Mouse (Mus musculus) heart, embryonic 10.5 days (tissue): ENCODE measurements around the gene Dennd5a. TPM values are rescaled to one million over a fixed set of nuclear protein-coding genes. Genes with fewer than 3 reads are reported as not detected.
"Not testable (repeated sequence)": the region's sequence is repeated elsewhere in the genome, so short reads cannot be mapped to it uniquely, and the experiment has no call there.

Experiments used
- DNase-seq: peaks from one replicate; pipeline ENCODE4 v3.0.0-alpha.2; 2017; ENCODE audit warnings: low spot score
- H3K27ac ChIP-seq: fragments of 300-500 bp; sonication (generic); 2 replicates; pipeline ENCODE4 v1.5.1; 2016; ENCODE audit warnings: mild to moderate bottlenecking
- H3K27me3 ChIP-seq: fragments of 300-500 bp; sonication (generic); 2 replicates; pipeline ENCODE4 v1.6.1; 2016; ENCODE audit warnings: mild to moderate bottlenecking; ENCODE audit not compliant: poor library complexity, insufficient read depth, severe bottlenecking
- H3K36me3 ChIP-seq: fragments of 300-500 bp; sonication (generic); 2 replicates; pipeline ENCODE4 v1.6.1; 2016; ENCODE audit warnings: mild to moderate bottlenecking, moderate library complexity
- H3K4me1 ChIP-seq: fragments of 300-500 bp; sonication (generic); 2 replicates; pipeline ENCODE4 v1.6.1; 2016; ENCODE audit warnings: mild to moderate bottlenecking
- H3K4me3 ChIP-seq: fragments of 300-500 bp; sonication (generic); 2 replicates; pipeline ENCODE4 v1.5.1; 2016; ENCODE audit warnings: mild to moderate bottlenecking, moderate library complexity
- H3K9me3 ChIP-seq: fragments of 300-500 bp; sonication (generic); 2 replicates; pipeline ENCODE4 v1.6.1; 2016; ENCODE audit warnings: mild to moderate bottlenecking, moderate library complexity
- WGBS: fragments of 180-500 bp; shearing (Covaris S2); methylation state at CpG from one replicate; pipeline ENCODE4 v1.1.7; 2016; 5-methylcytosine and 5-hydroxymethylcytosine counted together
- polyA plus RNA-seq: library from polyadenylated mRNA; unstranded; fragments of >200 nt; fragmentation: Nextera tagmentation; extraction: Ambion mirVana; gene quantifications from 2 replicates; pipeline ENCODE4 v1.2.1, GENCODE M21; 2016

Dennd5a gene
- 27.7 and 28.4 TPM in 2 replicates for polyA plus RNA-seq

DNA sequence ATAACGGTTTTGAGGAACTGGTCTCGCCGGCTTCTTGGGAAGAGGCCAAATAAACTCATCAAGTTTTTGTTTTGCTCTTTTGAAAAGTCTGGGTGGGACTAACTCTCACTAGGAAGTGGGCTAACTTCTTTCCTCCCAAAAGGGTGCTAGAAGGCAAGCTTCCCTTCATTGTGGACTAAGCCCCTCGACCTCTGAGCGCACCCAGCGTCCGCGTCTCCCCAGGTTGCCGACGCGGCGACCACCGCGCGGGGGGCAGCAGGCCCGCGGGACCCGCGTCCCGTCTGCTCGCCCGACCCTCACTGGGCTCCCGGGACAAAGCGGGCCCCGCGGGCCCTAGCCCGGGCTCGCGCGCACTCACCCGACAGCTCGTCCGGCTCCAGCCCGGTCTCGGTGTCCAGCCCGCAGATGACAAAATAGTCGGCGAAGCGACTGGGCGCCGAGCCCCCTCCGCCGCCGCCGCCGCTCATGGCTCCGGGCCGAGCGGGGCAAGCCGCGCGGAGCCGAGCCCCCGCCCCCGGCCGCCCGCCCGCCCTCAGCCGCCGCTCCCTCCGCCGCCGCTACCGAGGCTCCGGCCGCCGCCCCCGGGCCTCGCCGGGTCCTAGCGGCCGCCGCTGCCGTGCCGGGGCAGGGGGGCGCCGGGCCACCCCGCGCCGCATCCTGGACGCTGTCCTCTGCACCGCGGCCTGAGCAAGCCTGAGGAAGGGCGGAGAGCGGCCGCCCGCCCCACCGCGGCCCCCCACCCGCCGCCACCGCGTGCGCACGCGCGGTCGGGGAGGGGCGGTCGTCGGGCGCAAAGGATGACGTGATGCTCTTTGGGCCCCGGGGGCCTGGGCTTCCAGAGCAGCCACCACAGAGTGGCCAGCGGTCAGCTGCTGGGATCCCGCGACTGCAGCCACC lies at the start of gene Dennd5a:
Dennd5a (minus strand) TSS at position 755 of the 897 bp plus-strand sequence.
- peak; percentile 93 for DNase-seq
- peak within 1 kb of the TSS; percentile 97 for H3K27ac ChIP-seq
- peaks cover 32% of the 10 kb centered on the region for H3K4me1 ChIP-seq
- H3K4me3 ChIP-seq = peak within 1 kb of the TSS; percentile 86
- H3K9me3 ChIP-seq = no peaks in the 10 kb centered on the region
- H3K36me3 ChIP-seq = no peaks in the 10 kb centered on the region
- H3K27me3 ChIP-seq = no peaks in the 10 kb centered on the region
- 2% methylated on average over 107 of the region's 107 CpGs for WGBS

DNA sequence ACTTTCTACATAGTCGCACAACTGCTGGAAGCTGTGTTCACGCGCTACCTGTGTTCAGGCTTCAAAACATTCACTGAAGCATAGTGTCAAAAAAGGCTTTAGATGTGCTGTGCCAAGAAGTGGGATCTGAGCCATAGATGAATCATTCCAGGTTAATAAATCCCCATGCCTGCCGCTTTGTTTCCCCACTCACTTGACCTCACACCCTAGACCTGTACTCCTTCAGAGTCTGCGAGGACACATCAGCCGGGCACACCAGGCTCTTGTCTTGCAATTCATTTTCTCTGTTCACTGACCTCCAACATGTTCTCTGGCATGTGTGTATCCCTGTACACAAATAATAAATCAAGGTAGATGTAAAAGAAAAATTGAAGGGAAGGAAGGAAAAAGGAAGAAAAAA lies 48.8 kb upstream of the Dennd5a start:
- Histone ChIP-seq H3K4me3 (no peak overlapping the region), H3K27ac (no peak overlapping the region)
- WGBS = 90% methylated on average over 6 of the region's 6 CpGs

DNA sequence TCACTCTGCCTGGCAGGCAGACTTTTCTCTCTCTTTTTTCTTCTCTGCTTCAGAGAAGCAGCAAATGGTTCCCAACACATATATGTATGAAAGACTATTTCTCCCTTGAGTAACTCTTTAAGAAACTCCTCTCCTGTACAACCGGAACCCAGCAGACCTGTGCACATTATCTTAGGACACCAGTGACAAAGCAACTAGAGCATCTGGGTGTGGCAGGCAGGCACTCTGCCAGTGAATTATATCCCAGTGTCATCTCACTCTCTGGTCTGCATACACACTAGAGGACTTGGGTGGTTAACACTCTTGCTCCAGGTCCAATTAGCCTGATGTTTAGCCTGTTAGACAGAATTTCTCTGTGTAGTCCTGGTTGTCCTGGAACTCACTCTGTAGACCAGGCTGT lies 48.2 kb upstream of the Dennd5a start:
- Histone ChIP-seq H3K4me1 (no peaks in the 10 kb centered on the region), H3K27ac (no peak overlapping the region), H3K9me3 (no peaks in the 10 kb centered on the region), H3K27me3 (no peaks in the 10 kb centered on the region), H3K4me3 (no peak overlapping the region), H3K36me3 (no peaks in the 10 kb centered on the region)
- WGBS = 78% methylated on average over 1 of the region's 1 CpGs
- no peak for DNase-seq

More for the DNA sequence above, 48.8 kb upstream of the Dennd5a start:
- no peak for DNase-seq
- no peaks in the 10 kb centered on the region for H3K9me3 ChIP-seq
- H3K4me1 ChIP-seq = no peaks in the 10 kb centered on the region
- H3K36me3 ChIP-seq = no peaks in the 10 kb centered on the region
- no peaks in the 10 kb centered on the region for H3K27me3 ChIP-seq

DNA sequence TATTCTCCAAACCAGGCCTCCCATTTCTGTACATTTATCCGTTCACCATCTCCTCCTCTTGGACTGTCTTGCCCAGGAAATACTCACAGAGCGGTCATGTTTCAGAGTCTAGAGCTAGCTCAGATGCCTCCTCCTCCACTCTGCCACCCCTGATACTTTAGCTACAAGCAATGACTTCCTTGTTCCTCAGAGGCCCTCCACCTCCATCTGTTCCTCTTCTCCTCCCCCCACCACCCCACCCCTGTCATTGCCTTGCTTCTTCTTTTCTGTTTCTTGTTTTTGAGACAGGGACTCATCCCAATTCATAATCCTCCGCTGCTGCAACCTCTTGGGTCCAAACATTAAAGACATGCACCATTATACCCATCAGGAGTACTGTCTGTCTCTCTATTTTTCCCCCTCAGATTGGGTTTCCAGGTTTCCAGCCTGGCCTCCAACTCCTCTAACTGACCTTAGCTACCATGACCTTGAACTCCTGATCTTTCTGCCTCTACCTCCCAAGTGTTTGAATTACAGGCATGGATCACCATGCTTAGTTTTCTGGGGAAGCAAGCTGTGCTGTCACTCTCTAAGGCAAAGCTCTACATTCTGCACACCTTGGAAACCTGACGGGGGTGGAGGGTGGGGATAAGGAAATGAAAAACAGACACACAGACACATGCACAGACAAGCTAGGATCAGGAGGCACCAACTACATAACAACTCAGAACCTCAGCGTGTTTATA lies 46.4 kb upstream of the Dennd5a start:
- 75% methylated on average over 5 of the region's 5 CpGs for WGBS
- no peak overlapping the region for H3K4me3 ChIP-seq

DNA sequence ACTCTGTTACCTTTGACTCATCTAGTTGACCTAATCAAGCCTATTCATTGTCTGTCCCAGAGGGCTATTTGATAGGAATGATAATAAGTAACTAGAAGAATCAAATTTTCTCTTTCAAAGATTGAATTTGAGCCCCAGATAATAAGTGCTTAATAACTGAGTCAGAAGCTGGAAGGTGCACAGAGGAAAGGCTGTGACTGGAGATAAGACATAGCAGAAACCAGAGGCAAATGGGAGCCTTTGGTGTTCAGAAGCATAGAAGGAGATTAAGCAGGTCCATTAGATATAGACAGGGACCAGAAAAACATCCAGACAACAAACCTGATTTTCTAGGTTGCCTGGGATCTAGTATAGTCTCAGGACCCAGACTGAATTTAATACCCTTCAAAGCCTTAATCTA lies 45.7 kb upstream of the Dennd5a start:
- Histone ChIP-seq H3K27me3 (no peaks in the 10 kb centered on the region), H3K4me3 (no peak overlapping the region), H3K27ac (no peak overlapping the region), H3K9me3 (no peaks in the 10 kb centered on the region), H3K36me3 (no peaks in the 10 kb centered on the region), H3K4me1 (peaks cover 7% of the 10 kb centered on the region; the same call in 1 of the 2 replicates)
- DNase-seq = no peak

More for the DNA sequence above, 46.4 kb upstream of the Dennd5a start:
- Histone ChIP-seq H3K9me3 (no peaks in the 10 kb centered on the region), H3K36me3 (no peaks in the 10 kb centered on the region), H3K27me3 (no peaks in the 10 kb centered on the region), H3K27ac (no peak overlapping the region), H3K4me1 (peaks cover 7% of the 10 kb centered on the region; the same call in 1 of the 2 replicates)
- no peak for DNase-seq

DNA sequence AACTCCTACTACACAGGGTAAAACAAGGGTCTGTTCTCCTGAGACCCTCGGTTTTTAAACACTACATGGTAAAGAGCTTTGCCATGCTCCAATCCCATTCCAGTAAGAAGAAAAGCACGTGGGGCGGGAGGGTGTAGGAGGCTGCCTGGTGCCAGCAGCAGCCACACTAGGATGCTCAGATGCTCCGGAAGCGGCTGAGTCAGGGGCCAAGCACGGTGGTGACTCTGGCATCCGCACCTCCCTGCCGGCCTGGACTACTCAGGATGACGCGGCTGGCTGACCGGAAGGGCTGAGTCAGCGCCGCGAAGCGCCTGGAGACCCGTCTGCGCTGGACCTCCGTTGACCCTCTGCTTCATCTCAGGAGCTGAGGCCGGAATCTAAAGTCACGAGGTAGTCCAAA lies 42.7 kb upstream of the Dennd5a start:
- no peaks in the 10 kb centered on the region for H3K27me3 ChIP-seq
- peak; percentile 88 for DNase-seq
- H3K4me1 ChIP-seq = peaks cover 7% of the 10 kb centered on the region; the same call in 1 of the 2 replicates
- WGBS = 13% methylated on average over 20 of the region's 20 CpGs
- H3K4me3 ChIP-seq = peak overlapping the region; percentile 47
- H3K9me3 ChIP-seq = no peaks in the 10 kb centered on the region
- no peaks in the 10 kb centered on the region for H3K36me3 ChIP-seq
- peak overlapping the region; percentile 53 for H3K27ac ChIP-seq

DNA sequence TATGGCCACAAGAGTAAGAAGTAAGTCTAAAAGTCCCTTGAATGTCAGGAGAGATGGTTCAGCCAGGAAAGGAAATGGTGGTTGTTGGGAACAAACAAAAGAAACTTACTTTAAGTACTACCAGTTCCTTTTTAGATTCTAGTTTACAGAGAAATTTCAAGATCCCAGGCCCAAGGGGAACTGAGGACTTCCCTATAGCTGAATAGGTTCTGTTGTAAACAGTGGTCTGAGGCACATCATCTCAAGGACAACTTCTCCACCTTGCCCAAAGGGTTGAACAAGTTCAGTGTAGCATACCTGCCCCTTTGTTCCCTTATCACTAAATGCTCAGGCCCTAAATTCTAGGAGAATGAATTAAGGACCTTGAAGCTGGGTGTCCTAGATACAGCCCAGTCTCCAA lies 41.8 kb upstream of the Dennd5a start:
- Histone ChIP-seq H3K36me3 (no peaks in the 10 kb centered on the region), H3K4me3 (no peak overlapping the region), H3K9me3 (no peaks in the 10 kb centered on the region), H3K27me3 (no peaks in the 10 kb centered on the region), H3K4me1 (peaks cover 7% of the 10 kb centered on the region; the same call in 1 of the 2 replicates), H3K27ac (no peak overlapping the region)
- DNase-seq = no peak

DNA sequence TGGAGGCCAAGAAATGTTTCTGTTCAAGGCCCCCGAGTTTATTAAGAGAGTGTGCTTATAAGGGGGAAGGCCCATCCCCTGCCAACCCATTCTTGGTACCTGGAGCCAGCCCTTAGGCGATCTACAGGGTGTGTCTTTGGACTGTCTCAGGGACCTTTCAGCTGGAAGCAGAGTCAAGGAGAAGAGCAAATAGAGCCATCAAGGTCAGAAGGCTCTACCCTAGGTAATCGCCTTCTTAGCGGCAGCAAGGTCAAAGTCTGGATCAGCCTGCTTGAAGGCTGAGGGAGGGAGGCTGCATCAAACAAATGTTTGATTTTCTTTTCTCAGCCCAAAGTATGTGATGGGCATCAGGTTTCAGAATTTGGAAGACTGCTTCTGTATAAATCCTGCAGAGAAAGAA lies 38.1 kb upstream of the Dennd5a start:
- Histone ChIP-seq H3K27ac (no peak overlapping the region), H3K4me3 (no peak overlapping the region), H3K27me3 (no peaks in the 10 kb centered on the region), H3K36me3 (no peaks in the 10 kb centered on the region), H3K4me1 (peaks cover 13% of the 10 kb centered on the region), H3K9me3 (no peaks in the 10 kb centered on the region)
- DNase-seq = no peak
- WGBS = 75% methylated on average over 4 of the region's 4 CpGs

DNA sequence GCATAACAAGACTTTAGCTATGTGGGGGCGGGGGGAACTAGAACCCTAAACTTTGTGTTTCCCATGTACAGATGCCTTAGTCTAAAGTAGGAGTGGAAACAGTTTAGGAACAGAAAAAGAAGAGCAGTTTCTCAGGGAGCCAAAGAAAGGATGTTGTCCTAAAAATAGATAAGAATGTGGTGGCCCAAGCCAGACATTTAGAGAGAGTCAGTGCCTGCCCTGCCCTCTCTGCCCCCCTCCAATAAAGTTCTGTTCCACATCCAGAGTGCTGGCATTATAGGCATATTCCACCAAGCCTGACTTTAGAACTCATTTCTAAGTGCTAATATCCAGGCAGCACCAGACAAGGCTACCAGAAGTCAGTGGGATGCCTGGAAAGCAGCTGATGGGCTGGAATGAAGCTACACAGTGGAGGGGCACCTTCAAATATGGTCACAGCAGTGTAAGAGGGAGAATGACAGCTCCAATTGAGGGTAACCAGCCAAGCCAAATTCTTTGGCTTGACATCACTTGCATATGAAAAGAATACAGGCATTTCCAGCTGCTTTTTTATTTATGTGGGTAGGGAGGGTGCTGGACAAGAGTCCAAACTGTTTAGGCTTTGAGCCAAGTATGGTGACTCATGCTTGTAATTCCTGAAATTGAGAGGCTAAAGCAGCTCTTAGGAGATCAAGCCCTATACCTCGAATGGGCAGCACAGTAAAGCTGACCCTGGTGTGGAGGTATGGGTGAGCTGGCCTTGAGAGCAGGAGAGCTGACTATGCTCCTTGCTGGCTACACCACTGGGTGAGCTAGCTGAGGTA lies 33.1 kb upstream of the Dennd5a start:
- no peaks in the 10 kb centered on the region for H3K9me3 ChIP-seq
- peaks cover 10% of the 10 kb centered on the region for H3K4me1 ChIP-seq
- H3K36me3 ChIP-seq = no peaks in the 10 kb centered on the region
- no peak overlapping the region for H3K4me3 ChIP-seq
- 43% methylated on average over 2 of the region's 2 CpGs for WGBS
- no peak for DNase-seq
- H3K27me3 ChIP-seq = no peaks in the 10 kb centered on the region
- H3K27ac ChIP-seq = peak overlapping the region; percentile 59; the same call in 1 of the 2 replicates

DNA sequence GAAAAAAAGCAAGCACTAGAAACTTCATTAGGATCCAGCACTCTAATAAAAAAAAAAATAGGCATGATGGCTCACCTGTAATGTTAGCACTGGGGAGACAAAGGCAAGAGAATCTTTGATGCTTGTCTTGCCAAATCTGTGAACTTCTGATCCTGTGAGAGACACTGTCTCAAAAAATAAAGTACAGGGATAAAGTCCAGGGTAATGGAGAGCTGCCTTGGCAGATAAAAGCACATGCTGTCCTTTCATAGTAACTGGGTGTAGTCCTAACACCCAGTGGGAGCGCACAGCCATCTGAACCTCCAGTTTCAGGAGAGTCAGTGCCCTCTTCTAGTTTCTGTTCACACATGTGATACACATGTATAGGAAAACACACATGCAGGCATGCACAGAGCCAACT lies 31.0 kb upstream of the Dennd5a start:
- Histone ChIP-seq H3K36me3 (no peaks in the 10 kb centered on the region), H3K4me1 (peaks cover 10% of the 10 kb centered on the region), H3K4me3 (no peak overlapping the region), H3K27me3 (no peaks in the 10 kb centered on the region), H3K27ac (no peak overlapping the region), H3K9me3 (no peaks in the 10 kb centered on the region)
- WGBS = 95% methylated on average over 1 of the region's 1 CpGs
- DNase-seq = no peak

DNA sequence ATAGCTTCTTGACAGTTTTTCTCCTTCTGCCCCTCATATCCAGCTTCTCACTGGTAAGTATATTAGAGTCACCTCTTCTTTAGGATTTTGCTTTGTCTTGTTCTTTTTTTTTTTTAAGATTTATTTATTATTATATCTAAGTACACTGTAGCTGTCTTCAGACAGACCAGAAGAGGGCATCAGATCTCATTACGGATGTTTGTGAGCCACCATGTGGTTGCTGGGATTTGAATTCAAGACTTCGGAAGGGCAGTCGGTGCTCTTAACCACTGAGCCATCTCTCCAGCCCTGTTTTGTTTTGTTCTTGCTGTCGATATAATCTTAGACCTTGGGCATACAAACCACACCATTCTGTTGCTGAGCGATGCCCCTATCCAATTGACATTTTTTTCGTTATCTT lies 26.5 kb upstream of the Dennd5a start, which contains the start of gene Tmem41b:
Tmem41b (minus strand) TSS at position 155 of the 400 bp plus-strand sequence.
- not testable (repeated sequence) for DNase-seq, H3K9me3 ChIP-seq, H3K27me3 ChIP-seq, H3K36me3 ChIP-seq, H3K4me1 ChIP-seq
- Histone ChIP-seq H3K27ac (peak within 1 kb of the TSS; percentile 89), H3K4me3 (peak within 1 kb of the TSS; percentile 78)
- WGBS = 37% methylated on average over 6 of the region's 6 CpGs

DNA sequence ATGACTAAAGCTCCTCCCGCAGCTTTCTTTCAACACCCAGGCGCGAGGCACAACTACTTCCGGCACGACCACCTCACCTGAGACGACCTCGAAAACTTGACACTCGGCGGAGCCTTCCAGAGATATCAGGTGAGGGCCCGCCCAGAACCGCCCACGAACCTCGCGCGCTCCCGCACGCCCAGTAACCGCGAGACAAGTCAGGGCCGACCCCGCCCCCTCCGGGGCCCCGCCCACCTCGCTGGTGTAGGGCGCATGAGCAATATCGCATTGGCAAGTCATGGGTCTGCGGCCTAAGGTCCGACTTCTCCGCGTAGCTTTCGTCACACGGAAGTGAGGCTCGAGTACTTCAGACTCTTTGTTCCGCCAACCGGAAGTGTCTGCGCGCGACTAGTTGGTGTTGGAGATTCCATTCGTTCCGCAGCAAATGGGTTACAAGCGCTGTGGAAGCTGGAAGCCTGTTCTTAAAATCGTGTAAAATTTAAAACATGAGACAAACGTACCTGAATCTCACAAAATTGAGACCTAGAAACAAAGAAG lies 25.9 kb upstream of the Dennd5a start:
- H3K4me3 ChIP-seq = peak overlapping the region; percentile 78
- peak overlapping the region; percentile 89 for H3K27ac ChIP-seq
- WGBS = under 1% methylated on average over 43 of the region's 43 CpGs
- H3K36me3 ChIP-seq = peaks cover 13% of the 10 kb centered on the region
- no peaks in the 10 kb centered on the region for H3K9me3 ChIP-seq
- DNase-seq = peak; percentile 100
- 0 out of 2 replicates have a peak, but pooled peaks cover 4% of the 10 kb centered on the region for H3K4me1 ChIP-seq
- no peaks in the 10 kb centered on the region for H3K27me3 ChIP-seq
